Mouse (Mus musculus): ENCODE results near the gene Lin37. TPM values are rescaled to one million over a fixed set of nuclear protein-coding genes. Genes with fewer than 3 reads are reported as not detected.

Gene Lin37
- polyA plus RNA-seq, 1 experiment, result 47.7 TPM

DNA sequence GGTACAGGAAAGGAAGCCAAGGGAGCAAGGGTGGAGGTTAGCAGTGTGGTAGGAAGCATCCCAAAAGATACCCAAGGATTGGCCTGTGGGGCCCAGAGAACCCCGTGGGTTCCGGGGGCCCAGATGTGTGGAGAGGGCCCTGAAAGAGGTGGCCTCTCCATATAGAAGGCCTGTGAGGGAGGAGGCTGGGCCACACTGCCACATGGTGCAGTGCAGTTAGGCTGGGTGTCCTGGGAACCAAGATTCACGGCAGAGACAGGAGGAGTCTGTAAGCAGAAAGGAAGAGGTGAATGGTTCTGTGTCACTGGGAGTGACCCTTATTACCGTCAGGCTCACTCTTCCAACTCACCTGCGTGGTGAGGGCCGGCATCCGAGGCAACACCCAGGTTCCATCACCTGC is 19.1 kb downstream of the Lin37 start:
- Histone ChIP-seq H3K27ac (ENCODE audit: control insufficient read depth, insufficient read depth, low read depth, low read length, poor library complexity) (no peak overlapping the region), H3K4me3 (replicated peaks; ENCODE audit: control insufficient read depth, low read depth, low read length) (no peak overlapping the region), H3K4me1 (ENCODE audit: control insufficient read depth, insufficient read depth, low read length) (no peaks in the 10 kb centered on the region; the same call in 1 of the 2 replicates)
- TF ChIP-seq CTCF (IDR thresholded peaks at IDR 0.05; ENCODE audit: control insufficient read depth, insufficient read depth, low read length) (no peak), POLR2A (IDR thresholded peaks at IDR 0.05; ENCODE audit: borderline replicate concordance, control insufficient read depth, low read depth, low read length) (no peak)
- 93% methylated on average over 7 of the region's 7 CpGs for WGBS

DNA sequence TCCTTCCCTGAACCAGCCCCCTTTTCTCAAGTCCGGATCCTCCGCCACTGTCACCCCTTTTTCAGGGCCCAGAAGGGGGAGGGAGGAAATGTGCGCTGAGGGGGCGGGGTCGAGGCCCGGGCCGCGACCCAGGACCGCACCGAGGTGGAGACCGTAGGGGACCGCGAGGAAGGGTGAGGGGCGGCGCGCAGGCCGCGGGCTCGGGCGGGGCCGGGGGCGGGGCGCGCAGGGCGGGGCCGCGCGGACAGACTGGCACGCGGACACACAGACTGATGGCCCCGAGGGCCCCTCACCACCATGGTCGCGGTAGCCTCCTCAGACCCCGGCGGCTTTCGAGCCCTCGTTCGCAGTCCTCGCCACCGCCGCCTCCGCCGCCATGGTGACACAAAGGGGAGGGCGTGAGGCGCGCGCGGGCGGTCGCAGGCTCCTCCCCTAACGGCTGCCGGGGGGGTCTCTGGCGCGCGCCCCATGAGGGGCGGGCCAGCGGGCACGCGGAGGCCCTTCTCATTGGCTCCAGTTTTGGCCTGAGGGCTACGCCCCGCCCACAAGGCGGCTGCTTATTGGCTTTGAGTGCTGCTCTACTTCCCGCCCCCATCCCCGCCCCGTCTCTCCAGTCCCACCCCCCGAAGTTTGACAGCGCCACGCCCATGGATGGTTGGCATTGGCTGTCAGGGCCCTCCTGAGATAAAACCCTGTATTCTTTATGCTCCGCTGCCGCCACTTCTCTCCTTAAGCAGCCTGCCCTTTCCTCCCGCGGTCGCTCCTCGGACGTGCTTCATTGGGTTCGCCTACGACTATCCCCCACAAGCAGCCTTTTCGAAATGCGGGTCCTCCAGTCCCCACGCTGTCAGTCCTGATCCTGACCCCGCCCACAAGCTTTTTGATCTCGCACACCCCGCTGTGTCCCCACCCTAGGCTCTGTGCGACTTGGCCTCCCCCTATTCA is 24.7 kb downstream of the Lin37 start, which contains the start of gene Arhgap33:
Gene Arhgap33, minus strand, starts transcription at position 428 of the 945 bp plus-strand sequence.
- Histone ChIP-seq H3K27ac (ENCODE audit: control insufficient read depth, insufficient read depth, low read depth, low read length, poor library complexity) (peak within 1 kb of the TSS; percentile 73), H3K4me1 (ENCODE audit: control insufficient read depth, insufficient read depth, low read length) (no peaks in the 10 kb centered on the region), H3K4me3 (replicated peaks; ENCODE audit: control insufficient read depth, low read depth, low read length) (peak within 1 kb of the TSS; percentile 77)
- no peak for TF ChIP-seq CTCF (IDR thresholded peaks at IDR 0.05; ENCODE audit: control insufficient read depth, insufficient read depth, low read length)
- peak; percentile 73; the same call in 1 of the 2 replicates for TF ChIP-seq POLR2A (IDR thresholded peaks at IDR 0.05; ENCODE audit: borderline replicate concordance, control insufficient read depth, low read depth, low read length)
- WGBS, result under 1% methylated on average over 84 of the region's 84 CpGs

DNA sequence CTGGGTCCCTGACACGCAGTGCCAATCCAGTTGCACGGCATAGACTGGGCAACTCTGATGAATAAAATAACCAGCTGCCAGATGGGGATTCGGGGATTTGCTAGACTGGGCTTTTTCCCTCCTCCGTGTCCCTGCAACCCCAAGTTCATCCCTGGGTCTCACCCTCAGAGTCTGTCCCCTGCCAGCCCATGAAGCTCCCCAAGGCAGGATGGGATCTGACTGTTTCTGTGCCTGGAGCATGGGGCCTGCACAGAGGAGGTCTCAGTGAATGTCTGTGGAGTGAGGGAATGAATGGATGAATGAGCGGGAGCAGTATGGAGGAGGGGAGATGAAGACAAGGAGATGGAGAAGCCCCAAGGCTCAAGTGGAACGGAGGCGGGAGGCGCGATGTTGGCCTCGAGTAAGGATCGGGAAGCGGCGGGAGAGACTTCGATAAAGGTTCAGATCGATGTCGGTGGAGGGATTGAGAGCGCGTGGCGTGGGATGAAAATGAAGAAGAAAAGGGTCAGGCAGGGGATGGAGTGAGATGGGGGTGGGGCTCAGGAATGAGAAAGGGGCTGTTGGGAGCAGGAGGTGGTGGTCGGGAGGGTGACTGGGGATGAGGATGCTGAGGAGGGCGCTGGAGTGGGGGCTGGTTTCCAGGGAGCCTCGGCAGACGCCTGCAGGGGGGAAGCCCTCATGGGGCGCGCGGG is 25.6 kb downstream of the Lin37 start:
- 31% methylated on average over 26 of the region's 26 CpGs for WGBS
- Histone ChIP-seq H3K27ac (ENCODE audit: control insufficient read depth, insufficient read depth, low read depth, low read length, poor library complexity) (no peak overlapping the region; the same call in 1 of the 2 replicates), H3K4me1 (ENCODE audit: control insufficient read depth, insufficient read depth, low read length) (no peaks in the 10 kb centered on the region), H3K4me3 (replicated peaks; ENCODE audit: control insufficient read depth, low read depth, low read length) (peak overlapping the region; percentile 77)
- no peak for TF ChIP-seq CTCF (IDR thresholded peaks at IDR 0.05; ENCODE audit: control insufficient read depth, insufficient read depth, low read length)
- no peak for TF ChIP-seq POLR2A (IDR thresholded peaks at IDR 0.05; ENCODE audit: borderline replicate concordance, control insufficient read depth, low read depth, low read length)

DNA sequence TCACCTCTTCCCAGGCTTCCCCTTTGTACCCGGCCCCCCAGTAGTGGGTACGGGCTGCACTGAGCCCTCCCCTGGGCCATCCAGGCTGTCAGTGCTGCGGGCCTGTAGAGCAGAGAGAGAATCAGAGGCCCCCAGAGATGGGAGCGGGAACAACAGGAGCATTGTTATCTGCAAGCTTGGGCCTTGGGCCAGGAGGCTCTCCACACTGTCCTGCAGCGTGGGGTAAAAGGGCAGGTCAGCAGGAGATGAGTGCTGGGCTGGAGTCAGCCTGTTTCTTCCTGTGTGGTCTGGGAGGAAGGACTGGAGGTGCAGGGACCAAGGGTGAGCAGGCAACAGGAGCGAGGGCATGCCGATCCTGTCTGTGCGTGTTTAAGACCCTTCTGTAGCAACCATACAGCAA is 26.7 kb downstream of the Lin37 start:
- H3K27ac ChIP-seq (ENCODE audit: control insufficient read depth, insufficient read depth, low read depth, low read length, poor library complexity), result no peak overlapping the region
- 80% methylated on average over 8 of the region's 8 CpGs for WGBS
- TF ChIP-seq POLR2A (IDR thresholded peaks at IDR 0.05; ENCODE audit: borderline replicate concordance, control insufficient read depth, low read depth, low read length) (no peak), CTCF (IDR thresholded peaks at IDR 0.05; ENCODE audit: control insufficient read depth, insufficient read depth, low read length) (no peak)

DNA sequence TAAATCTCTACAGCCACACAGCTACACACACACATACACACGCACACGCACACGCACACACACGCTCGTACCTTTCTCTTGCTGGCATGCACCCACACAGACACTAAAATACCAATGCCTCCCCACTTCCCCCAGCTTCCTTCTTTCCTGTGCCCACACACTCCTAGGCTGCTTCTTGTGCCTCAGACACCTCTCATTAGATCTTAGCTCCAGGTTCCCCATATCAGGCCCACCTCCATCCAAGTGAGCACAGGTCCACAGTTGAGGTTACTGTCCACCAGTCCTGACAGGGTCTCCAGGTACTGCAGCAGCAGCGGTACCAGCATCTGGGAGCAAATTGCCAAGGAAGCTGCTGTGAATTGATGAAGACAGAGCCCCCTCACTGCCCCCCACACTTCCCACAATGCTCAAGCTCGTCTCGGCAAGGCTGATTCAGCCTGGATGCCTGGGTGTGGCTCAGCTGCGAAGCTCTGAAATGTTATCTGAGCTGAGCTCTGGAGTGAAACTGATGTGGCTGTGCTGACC is 28.3 kb downstream of the Lin37 start:
- H3K4me1 ChIP-seq (ENCODE audit: control insufficient read depth, insufficient read depth, low read length), result no peaks in the 10 kb centered on the region
- no peak overlapping the region for H3K27ac ChIP-seq (ENCODE audit: control insufficient read depth, insufficient read depth, low read depth, low read length, poor library complexity)
- H3K4me3 ChIP-seq (replicated peaks; ENCODE audit: control insufficient read depth, low read depth, low read length), result no peak overlapping the region
- TF ChIP-seq POLR2A (IDR thresholded peaks at IDR 0.05; ENCODE audit: borderline replicate concordance, control insufficient read depth, low read depth, low read length) (no peak), CTCF (IDR thresholded peaks at IDR 0.05; ENCODE audit: control insufficient read depth, insufficient read depth, low read length) (no peak)
- 87% methylated on average over 9 of the region's 9 CpGs for whole genome bisulfite sequencing

More for the DNA sequence above, 26.7 kb downstream of the Lin37 start:
- no peak overlapping the region for H3K4me3 ChIP-seq (replicated peaks; ENCODE audit: control insufficient read depth, low read depth, low read length)
- H3K4me1 ChIP-seq (ENCODE audit: control insufficient read depth, insufficient read depth, low read length), result no peaks in the 10 kb centered on the region

DNA sequence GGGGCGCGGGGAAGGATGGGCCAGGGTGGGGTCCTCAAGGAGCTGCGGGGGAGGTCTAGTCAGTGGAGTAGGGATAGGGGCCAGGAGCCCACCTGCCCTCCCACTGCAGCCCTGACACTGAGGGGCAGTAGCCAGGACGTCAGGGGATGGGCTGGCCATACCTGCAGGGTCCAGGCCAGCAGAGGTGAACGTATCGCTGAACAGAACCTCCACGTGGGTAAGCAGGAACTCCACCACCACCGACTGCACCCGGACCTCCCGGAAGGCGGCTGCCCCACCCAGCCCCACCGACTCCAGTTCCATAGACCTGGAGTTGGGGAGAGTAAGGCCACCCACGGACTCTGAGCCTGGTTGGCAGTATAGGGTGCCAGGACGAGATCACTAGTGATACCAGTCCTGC is 32.7 kb downstream of the Lin37 start:
- 92% methylated on average over 14 of the region's 14 CpGs for WGBS
- Histone ChIP-seq H3K27ac (ENCODE audit: control insufficient read depth, insufficient read depth, low read depth, low read length, poor library complexity) (no peak overlapping the region), H3K4me1 (ENCODE audit: control insufficient read depth, insufficient read depth, low read length) (no peaks in the 10 kb centered on the region), H3K4me3 (replicated peaks; ENCODE audit: control insufficient read depth, low read depth, low read length) (no peak overlapping the region)
- TF ChIP-seq POLR2A (IDR thresholded peaks at IDR 0.05; ENCODE audit: borderline replicate concordance, control insufficient read depth, low read depth, low read length) (no peak), CTCF (IDR thresholded peaks at IDR 0.05; ENCODE audit: control insufficient read depth, insufficient read depth, low read length) (no peak)

DNA sequence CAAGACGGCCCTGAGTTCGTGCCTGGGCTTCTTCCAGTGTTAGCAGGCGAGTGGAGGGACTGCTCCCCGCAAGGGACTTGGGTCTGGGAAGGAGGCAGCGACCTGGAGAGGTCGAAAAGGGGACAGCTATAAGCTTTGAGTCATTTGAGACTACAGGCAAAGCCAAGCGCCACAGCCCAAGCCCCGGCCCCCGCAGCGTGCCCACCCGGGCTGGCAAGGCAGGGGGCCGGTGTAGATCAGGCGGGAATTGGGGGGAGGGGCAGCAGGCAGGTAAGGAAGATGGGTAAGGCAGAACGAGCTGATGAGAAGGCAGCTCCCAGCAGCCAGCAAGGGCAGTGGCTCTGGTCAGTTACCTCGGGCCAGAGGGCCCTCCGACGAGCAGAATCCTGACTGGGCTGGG is 33.2 kb downstream of the Lin37 start:
- Histone ChIP-seq H3K4me1 (ENCODE audit: control insufficient read depth, insufficient read depth, low read length) (no peaks in the 10 kb centered on the region), H3K4me3 (replicated peaks; ENCODE audit: control insufficient read depth, low read depth, low read length) (no peak overlapping the region), H3K27ac (ENCODE audit: control insufficient read depth, insufficient read depth, low read depth, low read length, poor library complexity) (no peak overlapping the region)
- 89% methylated on average over 17 of the region's 17 CpGs for WGBS
- TF ChIP-seq POLR2A (IDR thresholded peaks at IDR 0.05; ENCODE audit: borderline replicate concordance, control insufficient read depth, low read depth, low read length), result no peak
- TF ChIP-seq CTCF (IDR thresholded peaks at IDR 0.05; ENCODE audit: control insufficient read depth, insufficient read depth, low read length), result no peak

DNA sequence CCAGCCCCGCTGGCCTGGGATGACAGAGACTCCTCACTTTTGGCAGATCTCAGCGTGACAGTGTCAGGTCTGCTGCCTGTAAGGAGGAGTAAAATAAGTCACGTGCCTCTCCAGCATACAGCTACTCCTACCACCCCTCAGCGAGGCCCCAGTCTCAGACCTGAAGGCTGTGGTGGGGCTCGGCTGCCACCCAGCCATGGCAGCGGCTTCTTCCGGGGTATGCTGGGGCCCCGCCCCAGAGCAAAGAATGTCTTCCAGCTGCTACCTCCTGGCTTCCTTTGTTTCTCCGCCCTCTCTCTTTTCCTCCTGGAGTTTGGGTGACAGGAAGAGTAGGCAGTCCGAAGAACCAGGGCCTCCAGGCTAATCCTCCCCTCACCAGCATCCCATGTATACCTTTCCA is 33.7 kb downstream of the Lin37 start:
- no peak for TF ChIP-seq POLR2A (IDR thresholded peaks at IDR 0.05; ENCODE audit: borderline replicate concordance, control insufficient read depth, low read depth, low read length)
- no peak for TF ChIP-seq CTCF (IDR thresholded peaks at IDR 0.05; ENCODE audit: control insufficient read depth, insufficient read depth, low read length)
- Histone ChIP-seq H3K4me3 (replicated peaks; ENCODE audit: control insufficient read depth, low read depth, low read length) (no peak overlapping the region), H3K4me1 (ENCODE audit: control insufficient read depth, insufficient read depth, low read length) (no peaks in the 10 kb centered on the region), H3K27ac (ENCODE audit: control insufficient read depth, insufficient read depth, low read depth, low read length, poor library complexity) (no peak overlapping the region)
- 90% methylated on average over 10 of the region's 10 CpGs for WGBS
